Mouse (Mus musculus) midbrain, embryonic 13.5 days (tissue): ENCODE measurements around the gene Mmp25. TPM values are rescaled to one million over a fixed set of nuclear protein-coding genes. Genes with fewer than 3 reads are reported as not detected.
A peak's percentile ranks its signal among the peaks of the same experiment; 100 is the strongest.
"Not testable (repeated sequence)": the region's sequence is repeated elsewhere in the genome, so short reads cannot be mapped to it uniquely, and the experiment has no call there.

Source experiments
- ATAC-seq: fragments of 200-750 bp; cut with Nextera tagmentation; 2 replicates; pipeline ENCODE4 v1.8.0; 2017; ENCODE audit warnings: mild to moderate bottlenecking, moderate TSS enrichment, moderate library complexity
- H3K27ac ChIP-seq: fragments of 300-500 bp; sonication (generic); 2 replicates; pipeline ENCODE4 v1.5.1; 2015; ENCODE audit warnings: inconsistent platforms, mild to moderate bottlenecking, moderate library complexity
- H3K27me3 ChIP-seq: fragments of 300-500 bp; sonication (generic); 2 replicates; pipeline ENCODE4 v1.6.1; 2015; ENCODE audit warnings: mild to moderate bottlenecking, inconsistent platforms
- H3K36me3 ChIP-seq: fragments of 300-500 bp; sonication (generic); 2 replicates; pipeline ENCODE4 v1.6.1; 2015; ENCODE audit warnings: mild to moderate bottlenecking, inconsistent platforms
- H3K4me1 ChIP-seq: fragments of 300-500 bp; sonication (generic); replicated peaks from 2 replicates; pipeline ENCODE4 v1.6.1; 2015; ENCODE audit warnings: inconsistent platforms
- H3K4me2 ChIP-seq: fragments of 300-500 bp; sonication (generic); replicated peaks from 2 replicates; pipeline ENCODE4 v1.6.1; 2015; ENCODE audit warnings: moderate library complexity, mild to moderate bottlenecking, inconsistent platforms
- H3K4me3 ChIP-seq: fragments of 300-500 bp; sonication (generic); replicated peaks from 2 replicates; pipeline ENCODE4 v1.5.1; 2015; ENCODE audit warnings: mild to moderate bottlenecking, inconsistent platforms
- H3K9ac ChIP-seq: fragments of 300-500 bp; sonication (generic); replicated peaks from 2 replicates; pipeline ENCODE4 v1.6.1; 2015; ENCODE audit warnings: mild to moderate bottlenecking, inconsistent platforms
- H3K9me3 ChIP-seq: fragments of 300-500 bp; sonication (generic); 2 replicates; pipeline ENCODE4 v1.6.1; 2016; ENCODE audit warnings: mild to moderate bottlenecking, inconsistent platforms
- WGBS: fragments of 180-500 bp; shearing (Covaris S2); methylation state at CpG from one replicate; pipeline ENCODE4 v1.1.7; 2015; 5-methylcytosine and 5-hydroxymethylcytosine counted together
- polyA plus RNA-seq: library from polyadenylated mRNA; unstranded; fragments of >200 nt; fragmentation: Nextera tagmentation; extraction: Ambion mirVana; gene quantifications from 2 replicates; pipeline ENCODE4 v1.2.1, GENCODE M21; 2015

The Mmp25 gene
- polyA plus RNA-seq, 1 experiment from 2014 or later, result 1.1 TPM

DNA sequence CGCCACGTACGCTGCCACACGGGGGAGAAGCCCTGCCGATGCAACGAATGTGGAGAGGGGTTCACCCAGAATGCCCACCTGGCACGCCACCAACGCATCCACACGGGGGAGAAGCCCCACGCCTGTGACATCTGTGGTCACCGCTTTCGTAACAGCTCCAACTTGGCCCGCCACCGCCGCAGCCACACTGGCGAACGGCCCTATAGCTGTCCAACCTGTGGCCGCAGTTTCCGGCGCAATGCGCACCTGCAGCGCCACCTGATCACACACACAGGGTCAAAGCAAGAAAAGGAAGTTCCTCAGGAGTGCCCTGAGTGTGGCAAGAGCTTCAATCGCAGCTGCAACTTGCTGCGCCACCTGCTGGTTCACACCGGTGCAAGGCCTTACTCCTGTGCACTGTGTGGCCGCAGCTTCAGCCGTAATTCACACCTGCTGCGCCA is 34.7 kb downstream of the Mmp25 start:
- Histone ChIP-seq H3K4me2 (no peak overlapping the region), H3K27me3 (no peaks in the 10 kb centered on the region), H3K4me1 (no peaks in the 10 kb centered on the region), H3K36me3 (no peaks in the 10 kb centered on the region), H3K27ac (no peak overlapping the region), H3K4me3 (no peak overlapping the region), H3K9me3 (no peaks in the 10 kb centered on the region), H3K9ac (no peak overlapping the region)
- 88% methylated on average over 28 of the region's 28 CpGs for WGBS
- ATAC-seq, result 0 out of 2 replicates have a peak, but pooled peaks have one; percentile 43

DNA sequence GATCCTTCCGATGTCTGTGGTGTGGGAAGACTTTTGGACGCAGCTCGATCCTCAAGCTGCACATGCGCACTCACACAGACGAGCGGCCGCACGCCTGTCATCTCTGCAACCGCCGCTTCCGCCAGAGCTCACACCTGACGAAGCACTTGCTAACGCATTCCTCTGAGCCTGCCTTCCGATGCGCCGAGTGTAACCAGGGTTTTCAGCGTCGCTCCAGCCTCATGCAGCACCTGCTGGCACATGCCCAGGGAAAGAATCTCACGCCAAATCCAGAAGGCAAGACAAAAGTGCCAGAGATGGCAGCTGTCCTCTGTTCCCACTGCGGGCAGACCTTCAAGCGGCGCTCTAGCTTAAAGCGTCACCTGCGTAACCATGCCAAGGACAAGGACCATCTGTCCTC is 35.5 kb downstream of the Mmp25 start:
- no peak overlapping the region for H3K9ac ChIP-seq
- no peak overlapping the region for H3K4me2 ChIP-seq
- no peak for ATAC-seq
- H3K36me3 ChIP-seq, result no peaks in the 10 kb centered on the region
- no peak overlapping the region for H3K4me3 ChIP-seq
- WGBS, result 94% methylated on average over 24 of the region's 24 CpGs
- H3K27ac ChIP-seq, result no peak overlapping the region
- no peaks in the 10 kb centered on the region for H3K27me3 ChIP-seq
- H3K9me3 ChIP-seq, result no peaks in the 10 kb centered on the region
- H3K4me1 ChIP-seq, result no peaks in the 10 kb centered on the region

DNA sequence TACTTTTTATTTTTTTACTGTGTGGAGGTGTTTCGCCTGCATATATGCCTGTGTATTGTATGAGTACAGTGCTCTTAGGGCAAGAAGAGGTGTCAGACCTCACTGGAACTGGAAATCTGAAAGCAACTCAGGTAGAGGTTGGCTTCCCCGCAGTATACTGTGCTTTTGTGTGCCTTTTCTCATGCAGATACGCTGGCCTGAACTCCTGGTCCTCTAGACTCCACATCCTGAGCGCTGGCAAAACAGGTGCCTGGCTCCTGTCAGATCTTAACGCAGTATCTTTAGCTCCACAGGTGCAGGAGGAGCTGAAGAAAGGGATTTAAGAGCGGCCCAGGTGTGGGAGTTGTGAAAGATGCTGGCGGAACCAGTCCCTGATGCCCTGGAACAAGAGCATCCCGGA is 39.9 kb downstream of the Mmp25 start:
- no peaks in the 10 kb centered on the region for H3K4me1 ChIP-seq
- H3K36me3 ChIP-seq, result no peaks in the 10 kb centered on the region
- no peaks in the 10 kb centered on the region for H3K9me3 ChIP-seq
- WGBS, result 82% methylated on average over 8 of the region's 8 CpGs
- H3K9ac ChIP-seq, result no peak overlapping the region
- no peak overlapping the region for H3K27ac ChIP-seq
- no peak for ATAC-seq
- peaks cover 3% of the 10 kb centered on the region; the same call in 1 of the 2 replicates for H3K27me3 ChIP-seq
- H3K4me3 ChIP-seq, result no peak overlapping the region
- no peak overlapping the region for H3K4me2 ChIP-seq

DNA sequence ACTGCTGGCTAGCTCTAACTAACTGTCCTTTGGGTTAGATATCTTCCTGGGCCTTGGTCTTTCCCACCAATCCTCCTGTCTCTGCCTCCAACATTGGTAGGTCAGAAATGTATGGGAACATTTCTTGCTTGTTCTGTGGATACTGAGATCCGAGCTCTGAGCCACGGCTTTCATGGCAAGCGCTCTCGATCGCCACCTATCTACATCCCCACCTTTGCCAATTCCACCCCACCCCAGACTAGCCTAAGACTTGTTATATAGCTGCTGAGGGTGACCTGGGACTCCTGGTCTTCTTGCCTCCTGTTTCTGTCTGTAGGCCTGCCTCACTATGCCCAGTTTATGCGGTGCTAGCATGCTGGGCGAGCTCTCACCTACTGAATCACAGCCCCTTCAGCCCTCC is 40.7 kb downstream of the Mmp25 start:
- Histone ChIP-seq H3K27ac (no peak overlapping the region), H3K9ac (no peak overlapping the region), H3K4me1 (peaks cover 6% of the 10 kb centered on the region), H3K4me3 (no peak overlapping the region), H3K27me3 (peaks cover 3% of the 10 kb centered on the region; the same call in 1 of the 2 replicates), H3K36me3 (no peaks in the 10 kb centered on the region), H3K4me2 (no peak overlapping the region), H3K9me3 (no peaks in the 10 kb centered on the region)
- no peak for ATAC-seq
- 69% methylated on average over 7 of the region's 7 CpGs for WGBS

DNA sequence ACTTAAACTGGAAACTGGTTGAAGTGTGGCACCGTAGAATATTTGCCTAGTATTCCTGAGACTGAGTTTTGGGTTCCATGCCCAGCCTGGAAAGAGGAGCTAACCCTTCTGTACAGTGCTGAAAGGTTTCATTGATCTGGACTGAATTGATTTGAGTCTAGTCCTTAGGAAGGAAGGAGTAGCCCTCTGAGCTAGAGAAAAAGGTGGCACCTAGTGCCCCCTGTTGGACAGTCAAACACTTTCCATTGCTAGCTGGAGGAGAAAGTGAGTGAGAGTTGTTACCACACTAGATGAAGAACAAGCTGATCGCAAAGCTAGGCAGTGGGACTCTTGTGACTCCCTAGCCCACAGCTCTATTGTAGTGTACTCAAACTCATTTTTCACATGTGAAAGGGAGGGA is 41.5 kb downstream of the Mmp25 start:
- Histone ChIP-seq H3K9me3 (no peaks in the 10 kb centered on the region), H3K27ac (no peak overlapping the region), H3K36me3 (no peaks in the 10 kb centered on the region), H3K4me1 (peaks cover 14% of the 10 kb centered on the region), H3K27me3 (peaks cover 3% of the 10 kb centered on the region; the same call in 1 of the 2 replicates), H3K4me3 (no peak overlapping the region), H3K4me2 (no peak overlapping the region), H3K9ac (no peak overlapping the region)
- no peak for ATAC-seq
- WGBS, result 62% methylated on average over 2 of the region's 2 CpGs

DNA sequence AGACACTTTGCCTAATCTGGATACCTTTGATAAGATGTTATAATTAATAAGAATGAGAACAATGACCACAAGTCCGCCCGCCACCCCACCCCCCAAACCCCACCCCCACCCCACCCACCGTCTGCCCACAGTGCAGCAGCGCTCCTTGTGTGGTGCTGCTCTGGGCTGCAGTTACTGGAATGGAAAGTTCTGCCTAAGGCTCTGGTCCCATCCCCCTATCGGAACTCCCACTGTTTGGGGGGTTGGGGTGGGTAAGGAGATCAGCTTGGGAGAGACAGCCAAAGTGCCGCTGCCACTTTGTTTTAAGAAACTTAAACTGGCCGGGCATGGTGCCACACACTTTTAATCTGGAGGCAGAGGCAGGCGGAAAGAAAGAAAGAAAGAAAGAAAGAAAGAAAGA is 42.0 kb downstream of the Mmp25 start:
- H3K9me3 ChIP-seq, result no peaks in the 10 kb centered on the region
- H3K9ac ChIP-seq, result no peak overlapping the region
- peaks cover 17% of the 10 kb centered on the region for H3K4me1 ChIP-seq
- no peaks in the 10 kb centered on the region for H3K36me3 ChIP-seq
- 16% methylated on average over 8 of the region's 8 CpGs for WGBS
- no peak for ATAC-seq
- H3K27me3 ChIP-seq, result peaks cover 3% of the 10 kb centered on the region; the same call in 1 of the 2 replicates
- no peak overlapping the region for H3K4me3 ChIP-seq
- no peak overlapping the region for H3K4me2 ChIP-seq
- no peak overlapping the region for H3K27ac ChIP-seq

DNA sequence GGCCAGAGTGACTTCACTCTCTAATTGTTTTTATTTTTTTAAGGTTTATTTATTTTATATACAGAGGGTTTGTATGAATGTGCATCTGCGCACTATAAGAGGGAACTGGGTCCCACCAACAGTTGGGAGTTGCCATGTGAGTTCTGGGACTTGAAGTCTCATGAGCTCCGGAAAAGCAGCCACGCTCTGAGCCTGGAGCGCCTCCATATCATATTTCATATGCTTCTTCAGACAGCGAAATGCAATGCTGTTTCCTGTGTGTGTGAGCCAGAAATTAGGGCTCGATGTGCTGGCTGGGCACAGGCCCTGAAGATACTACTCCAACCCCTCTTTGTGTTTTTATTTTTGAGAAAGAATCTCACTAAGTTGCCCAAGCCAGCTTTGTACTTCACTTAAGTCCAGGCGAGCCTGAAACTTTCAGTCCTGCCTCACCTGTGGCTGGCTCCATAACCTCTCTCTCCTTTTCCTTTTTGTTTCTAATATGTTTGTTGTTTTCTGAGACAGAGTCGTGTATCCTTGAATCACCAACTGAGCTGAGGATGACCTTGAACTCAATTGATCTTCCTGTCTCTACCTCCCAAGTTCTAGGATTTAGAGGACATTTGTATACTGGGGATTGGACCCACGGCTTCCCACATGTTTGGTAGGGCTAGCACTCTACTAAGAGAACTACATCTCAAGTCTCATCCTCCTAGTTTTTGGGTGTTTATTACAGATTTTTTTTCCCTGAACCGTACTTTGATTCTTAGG is 43.1 kb downstream of the Mmp25 start:
- no peak overlapping the region for H3K4me2 ChIP-seq
- no peak for ATAC-seq
- H3K36me3 ChIP-seq, result no peaks in the 10 kb centered on the region
- peaks cover 3% of the 10 kb centered on the region; the same call in 1 of the 2 replicates for H3K27me3 ChIP-seq
- WGBS, result 50% methylated on average over 10 of the region's 10 CpGs
- H3K9me3 ChIP-seq, result no peaks in the 10 kb centered on the region
- no peak overlapping the region for H3K27ac ChIP-seq
- no peak overlapping the region for H3K9ac ChIP-seq
- peaks cover 17% of the 10 kb centered on the region for H3K4me1 ChIP-seq
- no peak overlapping the region for H3K4me3 ChIP-seq

DNA sequence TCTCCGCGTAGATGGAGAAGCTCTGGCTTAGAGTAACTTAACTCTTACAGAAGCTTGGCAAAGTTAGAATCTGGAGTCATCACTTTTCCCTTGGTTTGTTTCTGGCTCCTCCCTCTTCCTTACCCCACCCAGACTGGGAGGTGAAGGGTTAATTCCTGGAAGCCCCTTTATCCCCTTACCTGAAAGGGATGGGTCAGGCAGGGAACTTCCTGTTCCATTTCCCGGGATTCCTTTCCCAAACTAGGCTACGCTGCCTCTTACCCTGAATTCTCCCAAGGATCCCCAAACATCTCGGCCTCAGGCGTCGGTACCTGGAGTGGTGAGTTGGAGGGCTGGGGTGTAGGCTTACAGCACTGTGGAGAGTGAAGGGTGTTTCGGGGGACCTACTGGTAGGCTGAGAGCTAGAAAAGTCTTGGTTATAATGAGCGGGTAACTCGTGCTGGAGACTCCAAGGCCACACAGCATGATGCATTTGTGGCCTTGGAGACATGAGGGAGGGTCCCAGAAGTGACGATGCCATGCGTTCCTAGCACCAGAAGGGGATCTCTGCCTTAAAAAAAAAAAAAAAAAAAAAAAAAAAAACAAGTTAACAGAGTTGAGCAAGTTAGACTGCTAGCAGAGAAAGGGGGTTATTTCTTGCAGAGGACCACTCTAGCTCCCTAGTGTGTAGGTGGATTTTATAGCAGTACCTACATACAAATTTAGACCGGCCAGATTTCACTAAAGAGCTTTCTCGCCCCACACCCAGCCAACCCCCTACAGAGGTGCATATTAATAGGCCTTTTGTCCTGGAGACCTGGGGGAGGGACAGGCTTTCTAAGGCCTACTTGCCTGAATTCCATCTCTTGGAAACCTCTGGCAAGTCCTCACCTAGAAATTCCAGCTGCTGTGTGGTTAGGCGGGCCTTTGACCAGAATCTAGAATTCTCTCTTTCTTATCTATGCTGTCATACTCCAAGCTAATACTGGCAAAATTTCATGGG is 44.1 kb downstream of the Mmp25 start, which contains the start of gene Zscan10:
Zscan10 (plus strand) TSS at position 216 of the 982 bp plus-strand sequence.
- H3K36me3 ChIP-seq, result no peaks in the 10 kb centered on the region
- WGBS, result 26% methylated on average over 15 of the region's 15 CpGs
- H3K9ac ChIP-seq, result peak within 1 kb of the TSS; percentile 40; the same call in 1 of the 2 replicates
- no peak for ATAC-seq
- peaks cover 17% of the 10 kb centered on the region for H3K4me1 ChIP-seq
- no peaks in the 10 kb centered on the region for H3K9me3 ChIP-seq
- H3K4me3 ChIP-seq, result peak within 1 kb of the TSS; percentile 39; the same call in 1 of the 2 replicates
- peak within 1 kb of the TSS; percentile 58 for H3K4me2 ChIP-seq
- no peak within 1 kb of the TSS for H3K27ac ChIP-seq
- peaks cover 3% of the 10 kb centered on the region; the same call in 1 of the 2 replicates for H3K27me3 ChIP-seq

DNA sequence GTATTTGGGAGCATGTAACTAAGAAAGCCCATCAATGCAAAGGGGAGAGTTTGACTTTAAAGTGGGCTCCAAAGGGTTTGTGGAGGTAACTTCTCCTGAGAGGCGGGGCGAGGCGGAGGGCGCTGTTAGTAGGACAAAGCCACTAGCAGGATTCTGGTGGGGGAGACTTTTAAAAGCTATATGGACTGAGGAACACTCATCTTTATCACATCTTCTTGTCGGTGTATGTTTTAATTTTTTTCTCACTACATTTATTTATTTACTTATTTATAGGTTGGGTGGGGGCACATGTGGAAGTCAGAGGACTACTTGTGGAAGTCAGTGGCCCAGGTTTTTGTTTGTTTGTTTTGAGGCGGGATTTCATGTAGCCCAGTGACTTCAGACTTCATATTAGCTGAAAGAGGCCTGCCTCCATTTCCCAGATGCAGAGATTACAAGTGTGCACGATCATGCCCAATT is 45.4 kb downstream of the Mmp25 start:
- no peak overlapping the region for H3K27ac ChIP-seq
- peak overlapping the region; percentile 58 for H3K4me2 ChIP-seq
- no peak for ATAC-seq
- no peaks in the 10 kb centered on the region for H3K9me3 ChIP-seq
- H3K4me3 ChIP-seq, result peak overlapping the region; percentile 39
- peaks cover 3% of the 10 kb centered on the region; the same call in 1 of the 2 replicates for H3K27me3 ChIP-seq
- peak overlapping the region; percentile 40 for H3K9ac ChIP-seq
- H3K4me1 ChIP-seq, result peaks cover 17% of the 10 kb centered on the region
- WGBS, result 43% methylated on average over 7 of the region's 7 CpGs
- H3K36me3 ChIP-seq, result no peaks in the 10 kb centered on the region

DNA sequence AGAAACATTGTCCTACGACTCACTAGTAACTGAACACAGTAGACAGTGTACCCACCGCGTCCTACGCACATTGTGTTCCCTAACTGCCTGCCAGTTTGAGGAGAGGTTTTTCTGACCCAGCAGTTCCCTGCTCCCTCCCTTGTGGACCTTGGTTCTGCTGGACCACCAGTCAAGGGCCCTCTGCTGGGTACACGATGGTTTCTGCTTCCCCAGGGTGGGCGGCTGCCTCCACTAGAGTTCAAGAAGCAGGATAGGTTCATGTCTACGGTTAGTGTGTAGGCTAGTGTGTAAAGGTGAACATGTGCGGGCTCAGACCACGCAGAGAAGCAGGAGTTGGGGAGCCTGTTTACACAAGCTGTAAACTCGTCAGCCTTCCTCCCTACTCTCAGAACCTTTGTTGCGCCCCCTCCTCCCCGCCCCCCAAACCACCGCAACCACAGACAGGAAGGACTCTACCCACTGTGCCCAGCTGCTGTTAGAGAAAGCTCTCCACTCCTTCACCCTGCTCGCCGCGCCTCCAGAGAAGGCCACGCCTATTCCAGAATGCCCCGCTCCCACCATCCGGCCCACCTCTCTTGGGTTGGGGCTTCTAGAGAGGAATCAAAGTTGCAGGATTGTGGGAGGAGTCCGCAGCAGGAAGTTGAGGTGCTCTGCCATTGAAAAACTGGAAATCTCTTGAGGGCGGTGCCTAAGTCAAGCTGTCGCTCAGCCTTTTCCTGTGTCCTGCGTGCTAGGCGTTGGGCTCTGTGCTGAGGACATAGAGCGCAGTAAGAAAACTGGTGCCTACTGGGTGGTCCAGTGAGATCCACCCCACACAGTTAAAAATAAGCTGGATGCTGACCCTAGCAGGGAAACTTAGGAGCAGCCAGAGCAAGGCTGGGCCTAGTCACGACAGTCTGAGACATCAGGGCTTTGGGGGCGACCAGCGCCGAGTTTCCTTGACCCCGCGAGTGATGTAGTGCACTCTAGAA is 46.2 kb downstream of the Mmp25 start, which contains the start of gene Zfp13:
Zfp13 (minus strand) TSS at position 906 of the 971 bp plus-strand sequence.
- H3K27ac ChIP-seq, result 0 out of 2 replicates have a peak within 1 kb of the TSS, but pooled peaks have one; percentile 41
- H3K4me2 ChIP-seq, result peak within 1 kb of the TSS; percentile 58
- H3K36me3 ChIP-seq, result no peaks in the 10 kb centered on the region
- H3K4me3 ChIP-seq, result peak within 1 kb of the TSS; percentile 39
- H3K4me1 ChIP-seq, result peaks cover 17% of the 10 kb centered on the region
- 12% methylated on average over 31 of the region's 31 CpGs for WGBS
- no peaks in the 10 kb centered on the region for H3K9me3 ChIP-seq
- ATAC-seq, result peak; percentile 95
- H3K9ac ChIP-seq, result peak within 1 kb of the TSS; percentile 40
- H3K27me3 ChIP-seq, result peaks cover 3% of the 10 kb centered on the region; the same call in 1 of the 2 replicates

DNA sequence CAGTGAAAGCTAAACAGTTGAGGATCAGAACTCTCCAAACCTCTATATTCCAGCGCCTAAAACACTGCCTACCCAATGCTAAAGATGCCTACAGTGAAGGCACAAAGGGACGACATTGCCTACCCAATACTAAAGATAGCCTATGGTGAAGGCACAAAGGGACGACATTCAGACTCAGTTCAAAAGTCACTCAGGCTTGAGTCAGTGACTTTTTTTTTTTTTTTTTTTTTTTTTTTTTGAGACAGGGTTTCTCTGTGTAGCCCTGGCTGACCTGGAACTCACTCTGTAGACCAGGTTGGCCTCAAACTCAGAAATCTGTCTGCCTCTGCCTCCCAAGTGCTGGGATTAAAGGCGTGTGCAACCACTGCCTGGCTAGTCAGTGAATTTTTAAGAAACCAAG is 49.9 kb downstream of the Mmp25 start:
- H3K27ac ChIP-seq, H3K27me3 ChIP-seq, H3K36me3 ChIP-seq, H3K9ac ChIP-seq, H3K4me2 ChIP-seq, ATAC-seq, H3K9me3 ChIP-seq, H3K4me3 ChIP-seq: not testable (repeated sequence)
- peaks cover 24% of the 10 kb centered on the region for H3K4me1 ChIP-seq
- WGBS, result 74% methylated on average over 4 of the region's 4 CpGs
